Mouse (Mus musculus) macrophage (primary cell): ENCODE data around the gene Bola2. TPM values are rescaled to one million over a fixed set of nuclear protein-coding genes. Genes with fewer than 3 reads are reported as not detected.

ENCODE experiments used
- H3K27ac ChIP-seq: fragments of 350-480 bp; formaldehyde crosslinking; 2 replicates; pipeline ENCODE4 v1.9.0; 2021
- H3K36me3 ChIP-seq: fragments of 350-480 bp; formaldehyde crosslinking; 2 replicates; pipeline ENCODE4 v1.9.0; 2021; ENCODE audit errors: inconsistent target
- H3K4me3 ChIP-seq: fragments of 350-480 bp; formaldehyde crosslinking; 2 replicates; pipeline ENCODE4 v1.9.0; 2021; ENCODE audit errors: inconsistent target
- H3K79me2 ChIP-seq: fragments of 350-480 bp; formaldehyde crosslinking; 2 replicates; pipeline ENCODE4 v1.9.0; 2021; ENCODE audit errors: inconsistent target
- WGBS: methylation state at CpG from one replicate; pipeline ENCODE4 v1.1.7; 2026; ENCODE audit warnings: inconsistent platforms; ENCODE audit not compliant: missing documents; 5-methylcytosine and 5-hydroxymethylcytosine counted together
- polyA plus RNA-seq: library from polyadenylated mRNA; stranded (reverse); fragments of 250-400 nt; gene quantifications from 3 replicates; pipeline ENCODE4 v1.2.4, GENCODE M21; 2018; ENCODE audit warnings: inconsistent platforms
- total RNA-seq, 78 experiments: library from RNA; depleted of rRNA; stranded (reverse); fragments of 250-400 nt; gene quantifications; 1 replicate in 9 of 78; 2 replicates in 24 of 78; 3 replicates in 43 of 78; 4 replicates in 2 of 78; pipeline ENCODE4 v1.2.4; 2018; ENCODE audit warnings: inconsistent platforms in 56 of 78

The Bola2 gene
- 10 to 100 TPM in 20 of 26 experiments, 1 to 10 TPM in 6; 2.6 to 57.7 (median 19.4) TPM for total RNA-seq (2018; cell fraction: chromatin; rRNA removed)
- 100 to 1,000 TPM in 2 of 26 experiments, 10 to 100 TPM in 24; 47.6 to 105 (median 80.6) TPM for total RNA-seq (2018; cell fraction: cytosol; rRNA removed)
- 10 to 100 TPM in 23 of 26 experiments, 1 to 10 TPM in 3; 7.4 to 71.2 (median 33.6) TPM for total RNA-seq (2018; cell fraction: nucleus; rRNA removed)
- 39.1 to 134 TPM (median 42.4 TPM) in 3 replicates for polyA plus RNA-seq

DNA sequence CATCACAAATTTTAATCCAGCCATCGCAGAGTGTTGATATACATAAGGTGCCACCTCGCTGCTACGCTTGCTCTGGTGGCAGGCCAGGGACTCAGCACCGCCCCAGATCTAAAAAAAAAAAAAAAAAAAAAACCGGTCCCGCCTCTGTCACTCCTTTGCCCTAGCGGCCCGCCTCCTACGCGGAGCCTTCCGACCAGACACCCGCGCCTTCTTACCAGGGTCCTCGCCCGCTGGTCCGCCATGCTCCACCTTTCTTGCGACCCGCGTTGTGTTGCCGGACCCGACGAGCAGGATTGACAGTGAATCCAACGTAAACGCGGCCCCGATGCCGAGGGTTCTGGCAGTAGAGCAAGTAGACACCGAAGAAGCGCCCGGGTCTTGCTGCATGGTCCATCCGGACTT lies at the start of gene Bola2:
Bola2 (plus strand) TSS at position 192 of the 402 bp plus-strand sequence.
- Histone ChIP-seq H3K79me2 (peaks cover 59% of the 10 kb centered on the region), H3K4me3 (peak within 1 kb of the TSS; percentile 87), H3K27ac (peak within 1 kb of the TSS; percentile 94), H3K36me3 (peaks cover 30% of the 10 kb centered on the region)
- WGBS: under 1% methylated on average over 29 of the region's 31 CpGs

DNA sequence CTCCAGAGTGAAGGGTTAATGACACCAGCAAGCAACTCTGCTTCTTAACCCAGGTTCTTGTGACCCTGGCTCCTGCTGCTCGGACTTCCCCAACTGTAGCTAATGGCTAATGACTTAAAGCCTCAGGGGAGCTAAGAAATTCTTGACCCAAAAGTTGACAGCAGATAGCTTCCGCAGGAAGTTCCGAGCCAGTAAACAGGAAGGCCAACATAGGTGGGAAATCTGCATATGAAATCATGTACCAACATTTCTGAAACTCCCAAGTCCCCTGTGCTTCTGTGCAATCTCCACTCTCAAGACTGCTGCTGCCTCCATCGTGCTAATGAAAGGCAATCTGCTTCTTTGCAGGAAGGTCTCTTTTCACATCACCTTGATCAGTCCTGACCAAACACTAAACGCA lies 49.5 kb upstream of the Bola2 start:
- peaks cover 10% of the 10 kb centered on the region for H3K79me2 ChIP-seq
- 48% methylated on average over 5 of the region's 5 CpGs for WGBS
- H3K36me3 ChIP-seq: no peaks in the 10 kb centered on the region
- no peak overlapping the region for H3K27ac ChIP-seq
- no peak overlapping the region for H3K4me3 ChIP-seq

DNA sequence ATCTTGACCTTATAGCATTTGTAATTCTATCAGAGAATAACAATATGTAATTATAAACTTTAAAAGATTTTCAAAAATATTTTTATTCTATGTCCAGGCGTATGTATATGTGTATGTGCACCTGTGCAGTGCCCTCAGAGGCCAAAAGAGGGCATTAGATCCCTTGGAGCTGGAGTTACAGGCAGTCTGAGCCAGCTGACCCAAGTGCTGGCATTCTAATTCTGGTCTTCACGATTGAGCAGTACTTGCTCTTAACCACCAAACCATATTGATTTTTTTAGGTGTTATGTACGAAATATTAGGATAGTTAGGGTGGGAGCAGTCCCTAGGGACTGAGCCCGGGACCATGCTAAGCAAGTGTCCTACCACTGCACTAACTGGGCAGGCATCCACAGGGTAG lies 46.7 kb upstream of the Bola2 start:
- Histone ChIP-seq H3K4me3 (peak overlapping the region; percentile 48), H3K27ac (no peak overlapping the region)

DNA sequence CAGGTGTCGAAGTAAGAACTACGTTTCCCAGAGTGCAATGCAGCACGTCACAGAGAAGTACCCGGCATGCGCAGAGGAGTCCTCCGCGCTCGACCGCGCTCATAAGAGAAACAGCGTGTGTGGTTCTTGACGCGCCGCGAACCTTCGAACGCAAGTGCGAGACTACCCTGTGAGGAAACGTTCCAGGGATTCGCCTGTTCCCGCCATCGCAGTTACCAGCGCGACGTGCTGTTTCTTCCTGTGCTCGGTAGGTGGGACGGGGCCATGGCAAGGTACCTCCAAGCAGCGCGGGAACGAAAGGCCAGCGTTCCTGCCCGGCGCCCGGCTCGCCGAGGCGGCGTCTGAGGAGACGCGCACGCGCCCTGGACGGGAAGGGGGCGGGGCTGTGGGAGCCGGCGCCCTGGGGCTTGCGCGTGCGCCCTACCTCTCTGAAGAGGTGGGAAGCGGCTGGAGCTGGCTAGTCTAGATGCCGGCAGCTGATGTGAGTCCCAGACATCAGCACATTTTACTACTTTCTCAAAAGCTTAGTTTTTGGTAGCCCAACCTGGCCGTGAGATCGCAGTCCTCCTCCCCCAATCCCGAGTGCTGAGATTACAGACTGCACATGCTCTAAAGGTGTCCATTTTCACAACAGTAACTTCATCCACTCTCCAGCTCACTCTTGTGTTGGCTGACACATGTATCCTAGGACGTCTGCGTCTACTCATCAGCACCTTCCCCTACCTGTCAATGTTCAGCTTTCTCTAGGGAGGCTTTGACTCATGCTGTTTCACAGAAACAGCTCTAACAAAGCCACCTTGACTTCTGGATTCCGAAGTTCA lies 45.8 kb upstream of the Bola2 start, which contains the start of gene Sgf29:
Sgf29 (plus strand) TSS at position 79 of the 821 bp plus-strand sequence.
- Histone ChIP-seq H3K4me3 (peak within 1 kb of the TSS; percentile 48), H3K79me2 (peaks cover 35% of the 10 kb centered on the region), H3K36me3 (no peaks in the 10 kb centered on the region), H3K27ac (peak within 1 kb of the TSS; percentile 71)
- 2% methylated on average over 42 of the region's 57 CpGs for WGBS

More for the DNA sequence above, 46.7 kb upstream of the Bola2 start:
- 91% methylated on average over 4 of the region's 4 CpGs for WGBS
- Histone ChIP-seq H3K79me2 (peaks cover 29% of the 10 kb centered on the region), H3K36me3 (no peaks in the 10 kb centered on the region)

DNA sequence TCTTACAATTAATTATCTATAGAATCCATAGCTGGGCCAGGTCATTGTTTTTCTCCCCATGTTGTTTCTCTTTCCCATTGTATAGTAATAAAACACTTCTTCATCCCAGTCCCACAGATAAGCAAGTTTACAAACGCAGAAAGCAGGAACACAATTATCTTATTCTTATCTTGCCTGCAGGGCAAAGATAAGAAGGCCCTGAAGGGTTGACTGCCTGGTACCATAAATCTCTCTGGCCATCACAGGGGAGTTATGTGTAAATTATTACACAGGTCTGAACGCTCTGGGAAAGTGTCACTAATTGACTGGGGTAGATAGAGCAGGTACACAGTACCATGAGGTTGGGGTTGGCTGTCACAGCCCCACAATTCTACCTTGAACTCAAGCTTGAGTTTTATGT lies 44.3 kb upstream of the Bola2 start:
- WGBS: 69% methylated on average over 2 of the region's 2 CpGs
- H3K4me3 ChIP-seq: no peak overlapping the region
- H3K79me2 ChIP-seq: peaks cover 35% of the 10 kb centered on the region
- H3K27ac ChIP-seq: no peak overlapping the region
- no peaks in the 10 kb centered on the region for H3K36me3 ChIP-seq

DNA sequence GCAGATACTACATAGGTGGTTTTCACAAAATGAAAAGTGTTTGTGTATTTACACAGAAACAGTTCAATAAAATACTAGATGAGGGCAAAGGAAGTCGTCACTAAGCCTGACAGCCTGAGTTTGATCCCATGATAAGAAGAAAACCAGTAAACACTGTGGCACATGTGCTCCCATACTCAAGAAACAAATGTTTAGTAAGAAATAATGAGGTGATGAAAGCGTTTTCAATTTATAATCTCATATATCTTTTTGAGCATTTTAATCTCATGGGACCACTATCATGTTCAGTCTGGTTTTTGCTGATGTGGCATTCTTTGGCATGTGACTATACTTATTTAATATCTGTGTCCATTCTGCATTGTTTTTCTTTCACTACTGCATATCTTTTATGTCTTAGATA lies 41.2 kb upstream of the Bola2 start:
- 81% methylated on average over 2 of the region's 2 CpGs for WGBS
- Histone ChIP-seq H3K4me3 (no peak overlapping the region), H3K27ac (no peak overlapping the region), H3K79me2 (peaks cover 35% of the 10 kb centered on the region), H3K36me3 (no peaks in the 10 kb centered on the region)

DNA sequence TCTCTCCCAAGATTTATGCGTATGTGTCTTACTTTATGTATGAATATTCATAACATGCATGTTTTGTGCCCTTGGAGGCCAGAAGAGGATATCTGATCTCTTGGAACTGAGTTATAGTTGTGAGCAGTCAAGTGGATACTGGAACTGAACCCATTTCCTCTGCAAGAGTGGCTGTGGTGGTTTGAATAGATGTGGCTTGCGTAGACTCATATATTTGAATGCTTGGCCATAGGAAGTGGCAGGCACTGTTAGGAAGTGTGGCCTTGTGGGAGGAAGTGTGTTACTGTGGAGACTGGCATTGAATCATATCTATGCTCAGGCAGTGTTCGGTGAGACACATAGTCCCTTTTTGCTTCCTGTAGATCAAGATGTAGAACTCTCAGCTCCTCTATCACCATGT lies 39.5 kb upstream of the Bola2 start:
- Histone ChIP-seq H3K27ac (peak overlapping the region; percentile 76), H3K36me3 (no peaks in the 10 kb centered on the region), H3K79me2 (peaks cover 25% of the 10 kb centered on the region; the same call in 1 of the 2 replicates), H3K4me3 (no peak overlapping the region)
- 27% methylated on average over 3 of the region's 3 CpGs for WGBS

DNA sequence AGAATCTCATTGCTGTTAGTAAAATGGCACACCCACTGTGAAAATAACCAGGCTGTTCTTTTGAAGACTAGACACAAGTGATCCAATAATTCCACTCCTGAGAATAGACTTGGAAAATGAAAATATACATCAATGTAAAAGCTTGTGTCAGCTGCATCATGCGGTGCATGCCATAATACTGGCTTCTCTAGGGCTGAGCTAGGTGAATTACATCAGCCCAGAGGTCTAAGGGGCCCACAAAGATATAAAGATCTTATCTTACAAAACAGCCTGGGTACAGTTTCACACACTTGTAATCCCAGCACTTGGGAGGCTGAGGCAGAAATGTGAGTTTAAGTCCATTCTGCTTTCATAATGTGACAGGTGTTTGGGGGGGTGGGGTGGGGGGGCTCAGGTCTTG lies 37.7 kb upstream of the Bola2 start:
- H3K79me2 ChIP-seq: peaks cover 6% of the 10 kb centered on the region; the same call in 1 of the 2 replicates
- 100% methylated on average over 1 of the region's 1 CpGs for WGBS
- no peak overlapping the region for H3K27ac ChIP-seq
- no peaks in the 10 kb centered on the region for H3K36me3 ChIP-seq
- no peak overlapping the region for H3K4me3 ChIP-seq

DNA sequence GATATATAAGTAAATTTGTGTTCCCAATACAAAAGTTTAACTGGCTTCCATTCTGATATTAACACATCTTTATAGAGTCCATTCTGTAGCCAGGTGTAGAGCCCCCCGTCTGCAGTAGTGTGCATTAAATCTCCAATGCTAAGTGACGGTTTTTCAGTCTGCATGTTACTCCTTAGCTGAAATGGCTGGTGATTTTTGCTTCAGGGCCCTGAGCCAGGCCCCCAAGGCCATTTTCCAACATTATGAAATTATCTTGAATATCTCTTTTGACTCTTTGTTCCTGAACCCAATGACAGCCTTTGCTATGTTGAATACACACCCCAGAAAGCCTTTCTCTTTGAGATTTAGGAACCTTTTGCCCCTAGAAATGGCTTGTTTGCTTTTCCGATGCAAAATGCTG lies 35.4 kb upstream of the Bola2 start:
- WGBS: 100% methylated on average over 3 of the region's 3 CpGs
- Histone ChIP-seq H3K4me3 (no peak overlapping the region), H3K27ac (no peak overlapping the region), H3K79me2 (no peaks in the 10 kb centered on the region; the same call in 1 of the 2 replicates), H3K36me3 (no peaks in the 10 kb centered on the region)

DNA sequence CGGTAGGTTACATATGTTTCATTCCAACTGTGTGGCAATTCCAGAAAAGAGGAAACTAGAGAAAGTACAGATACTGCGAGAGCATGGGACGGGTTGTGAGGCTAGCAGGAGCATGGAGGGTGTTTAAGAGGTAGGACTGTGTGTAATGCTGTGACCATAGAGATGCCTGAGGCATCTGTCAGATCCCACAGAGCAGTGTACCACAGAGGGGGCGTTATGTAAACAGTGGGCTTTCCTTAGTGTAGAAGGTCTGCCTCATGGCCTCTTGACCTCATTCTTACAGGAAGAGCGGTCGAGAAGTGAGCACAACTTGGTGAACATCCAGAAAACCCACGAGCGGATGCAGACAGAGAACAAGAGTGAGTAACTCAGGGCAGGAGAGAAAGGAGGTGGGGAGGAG lies 31.6 kb upstream of the Bola2 start:
- Histone ChIP-seq H3K36me3 (no peaks in the 10 kb centered on the region), H3K27ac (no peak overlapping the region), H3K79me2 (no peaks in the 10 kb centered on the region), H3K4me3 (no peak overlapping the region)
- WGBS: 49% methylated on average over 8 of the region's 8 CpGs

DNA sequence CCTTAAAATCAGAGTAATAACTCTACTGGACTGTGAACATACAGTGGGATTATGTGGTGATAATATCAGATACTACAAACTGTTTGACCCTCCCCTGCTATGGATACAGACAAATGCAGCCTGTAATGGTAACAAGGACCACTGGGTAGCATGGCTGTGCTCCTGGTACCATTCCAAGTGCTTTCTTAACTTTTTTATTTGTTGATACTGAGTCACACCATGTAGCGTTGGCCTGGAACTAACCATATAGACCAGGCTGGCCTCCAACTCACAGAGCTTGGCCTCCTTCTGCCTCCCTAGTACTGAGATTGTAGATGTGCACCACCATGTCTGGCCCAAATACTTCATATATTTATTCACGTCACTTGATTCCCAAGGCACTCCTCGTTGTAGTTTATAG lies 29.9 kb upstream of the Bola2 start:
- Histone ChIP-seq H3K27ac (no peak overlapping the region), H3K36me3 (no peaks in the 10 kb centered on the region), H3K4me3 (no peak overlapping the region), H3K79me2 (no peaks in the 10 kb centered on the region)
- WGBS: 97% methylated on average over 3 of the region's 3 CpGs

DNA sequence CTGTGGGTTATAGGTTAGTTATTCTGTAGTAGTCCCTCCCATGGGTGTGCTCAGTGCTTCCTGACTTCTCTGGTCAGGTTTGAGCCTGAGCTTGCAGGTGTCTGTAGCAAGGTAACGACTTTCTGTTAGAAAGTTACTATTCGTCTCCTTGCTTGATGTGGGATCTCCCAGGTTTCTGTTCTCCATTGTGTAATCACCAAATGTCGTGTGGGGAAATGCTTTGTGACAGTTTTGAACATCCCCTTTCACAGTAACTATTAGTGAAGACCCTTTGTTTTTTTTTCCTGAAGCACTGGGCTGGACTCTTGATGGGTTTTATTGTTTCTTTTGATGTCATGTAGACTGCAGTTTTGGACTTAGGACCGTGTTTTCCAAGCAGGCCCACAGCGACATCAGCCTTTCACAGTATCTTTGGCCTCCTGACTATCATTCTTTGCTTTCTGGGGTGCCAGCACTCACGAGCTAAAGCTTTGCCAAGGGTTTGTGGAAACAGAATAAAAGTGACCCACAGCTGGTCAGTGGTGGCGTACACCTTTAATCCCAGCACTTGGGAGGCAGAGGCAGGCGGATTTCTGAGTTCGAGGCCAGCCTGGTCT lies 27.6 kb upstream of the Bola2 start:
- Histone ChIP-seq H3K79me2 (no peaks in the 10 kb centered on the region), H3K27ac (no peak overlapping the region), H3K4me3 (no peak overlapping the region), H3K36me3 (peaks cover 11% of the 10 kb centered on the region; the same call in 1 of the 2 replicates)
- 35% methylated on average over 6 of the region's 9 CpGs for WGBS

DNA sequence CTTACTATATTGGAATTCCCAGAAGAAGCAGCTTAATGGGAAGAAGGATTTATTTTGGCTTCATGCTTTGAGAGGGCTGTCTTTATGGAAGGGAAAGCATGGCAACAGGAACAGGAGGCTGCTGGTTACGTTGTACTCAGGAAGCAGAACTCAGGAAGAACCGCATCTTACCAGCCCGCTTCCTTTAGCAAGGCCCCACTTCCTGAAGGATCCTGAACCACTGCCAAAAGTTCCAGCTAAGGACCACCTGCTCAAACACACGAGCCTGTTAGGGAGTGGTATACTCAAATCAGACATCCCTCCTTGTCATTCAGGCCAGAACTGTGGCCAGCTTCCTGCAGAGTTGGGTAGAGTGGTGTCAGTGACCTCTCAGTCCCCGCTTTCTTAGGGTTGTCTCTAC lies 26.7 kb upstream of the Bola2 start:
- H3K36me3 ChIP-seq: peaks cover 16% of the 10 kb centered on the region; the same call in 1 of the 2 replicates
- no peaks in the 10 kb centered on the region for H3K79me2 ChIP-seq
- H3K4me3 ChIP-seq: no peak overlapping the region
- WGBS: 31% methylated on average over 5 of the region's 5 CpGs
- no peak overlapping the region for H3K27ac ChIP-seq

DNA sequence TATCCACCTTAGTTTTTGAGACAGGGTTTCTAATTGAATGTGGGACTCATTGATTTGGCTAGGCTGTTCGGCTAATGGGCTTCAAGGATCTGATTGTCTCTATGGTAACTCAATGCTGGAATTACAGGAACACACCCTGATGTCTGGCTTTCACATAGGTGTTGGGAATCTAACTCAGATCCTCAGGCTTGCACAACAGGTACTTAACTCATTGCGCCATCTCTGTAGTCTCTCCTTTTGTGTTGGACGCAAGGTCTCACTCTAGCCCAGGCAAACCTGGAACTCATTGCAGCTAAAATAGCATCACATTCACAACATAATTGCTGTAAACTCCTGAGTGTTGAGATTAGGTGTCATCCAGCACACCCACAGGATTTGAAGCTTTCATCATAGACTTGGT lies 25.0 kb upstream of the Bola2 start:
- Histone ChIP-seq H3K79me2 (no peaks in the 10 kb centered on the region), H3K36me3 (peaks cover 16% of the 10 kb centered on the region; the same call in 1 of the 2 replicates), H3K4me3 (no peak overlapping the region), H3K27ac (no peak overlapping the region)
- WGBS: 89% methylated on average over 3 of the region's 3 CpGs

DNA sequence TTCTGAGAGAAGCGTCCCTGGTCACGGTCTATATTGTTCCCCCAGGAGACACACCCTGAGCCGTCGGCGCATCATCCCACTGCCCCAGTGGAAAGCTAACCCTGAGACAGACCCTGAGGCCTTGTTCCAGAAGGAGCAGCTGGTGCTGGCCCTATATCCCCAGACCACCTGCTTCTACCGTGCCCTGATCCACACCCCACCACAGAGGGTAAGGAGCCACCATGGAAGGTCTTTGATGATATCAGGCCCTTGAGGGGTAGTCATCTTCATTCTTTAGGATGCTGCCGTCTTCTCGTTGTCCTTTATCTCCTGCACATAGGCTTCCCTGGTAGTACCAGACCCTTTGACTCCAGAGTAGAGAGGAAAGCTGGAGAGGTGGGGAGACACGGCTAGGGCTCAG lies 23.1 kb upstream of the Bola2 start:
- peaks cover 16% of the 10 kb centered on the region; the same call in 1 of the 2 replicates for H3K36me3 ChIP-seq
- 94% methylated on average over 9 of the region's 9 CpGs for WGBS

More for the DNA sequence above, 23.1 kb upstream of the Bola2 start:
- Histone ChIP-seq H3K27ac (no peak overlapping the region), H3K79me2 (no peaks in the 10 kb centered on the region), H3K4me3 (no peak overlapping the region)
